Mouse (Mus musculus): Measurements from ENCODE around the gene Gm29106.
"Not testable (repeated sequence)": the region's sequence is repeated elsewhere in the genome, so short reads cannot be mapped to it uniquely, and the experiment has no call there.

The Gm29106 gene

GRCm38 (mm10) chr1:118176242-118176641, at the start of gene Gm29106:
Gm29106 (plus strand) TSS chr1:118176542.
- DNase-seq: not testable (repeated sequence)

DNA sequence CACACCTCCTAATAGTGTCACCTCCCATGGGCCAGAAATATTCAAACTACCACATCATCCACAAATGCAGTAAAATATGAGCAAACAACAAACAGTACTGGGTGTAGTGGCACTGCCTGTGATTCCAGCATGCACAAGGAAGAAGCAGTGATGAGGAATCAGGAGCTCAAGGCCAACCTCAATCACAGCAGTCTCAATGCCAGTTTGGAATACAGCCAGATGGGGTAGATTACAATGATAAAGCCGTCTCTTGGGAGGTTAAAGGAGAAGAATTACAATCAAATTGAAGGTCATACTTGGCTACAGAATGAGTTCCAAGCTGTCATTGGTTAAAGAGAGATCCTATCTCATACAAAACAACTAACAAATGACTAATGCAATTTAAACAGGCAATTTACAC, 52.2 kb downstream of the Gm29106 start:
- no peak for DNase-seq

DNA sequence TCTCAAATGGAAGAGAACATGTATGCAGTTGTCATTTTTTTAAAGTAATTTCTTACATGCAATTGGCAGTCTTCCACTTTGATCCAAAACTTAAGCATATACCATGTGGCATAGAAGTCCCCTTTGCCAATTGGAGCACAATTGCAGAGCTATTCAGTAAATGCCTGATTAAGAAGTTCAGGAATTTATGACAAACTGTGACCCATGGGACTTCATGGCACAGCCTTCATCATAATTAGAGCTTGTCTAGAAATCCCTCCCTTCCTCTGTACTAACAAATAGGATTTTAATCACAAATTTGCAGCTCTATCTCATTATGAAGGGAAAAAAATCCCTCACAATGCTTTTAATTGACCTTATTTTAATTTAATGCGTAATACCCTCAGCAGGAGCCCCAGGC, 59.7 kb downstream of the Gm29106 start:
- no peak for DNase-seq
